Mouse (Mus musculus) neural tube, embryonic 14.5 days (tissue): Measurements from ENCODE around the gene Cyth3. TPM values are rescaled to one million over a fixed set of nuclear protein-coding genes. Genes with fewer than 3 reads are reported as not detected.

Experiments used
- ATAC-seq: fragments of 200-750 bp; cut with Nextera tagmentation; 2 replicates; pipeline ENCODE4 v1.8.0; 2017; ENCODE audit warnings: low read depth, mild to moderate bottlenecking, moderate TSS enrichment, moderate library complexity
- H3K27ac ChIP-seq: fragments of 300-500 bp; sonication (generic); 2 replicates; pipeline ENCODE4 v1.5.1; 2014; ENCODE audit warnings: low read depth, mild to moderate bottlenecking, control low read depth, low read length, moderate library complexity, mixed read lengths
- H3K27me3 ChIP-seq: fragments of 300-500 bp; sonication (generic); 2 replicates; pipeline ENCODE4 v1.6.1; 2014; ENCODE audit warnings: low read length; ENCODE audit not compliant: control insufficient read depth, insufficient read depth
- H3K36me3 ChIP-seq: fragments of 300-500 bp; sonication (generic); 2 replicates; pipeline ENCODE4 v1.6.1; 2014; ENCODE audit warnings: low read length, mixed read lengths; ENCODE audit not compliant: control insufficient read depth, insufficient read depth
- H3K4me1 ChIP-seq: fragments of 300-500 bp; sonication (generic); 2 replicates; pipeline ENCODE4 v1.6.1; 2014; ENCODE audit warnings: low read length; ENCODE audit not compliant: control insufficient read depth, insufficient read depth
- H3K4me2 ChIP-seq: fragments of 300-500 bp; sonication (generic); 2 replicates; pipeline ENCODE4 v1.6.1; 2014; ENCODE audit warnings: mild to moderate bottlenecking, low read depth, low read length, control low read depth
- H3K4me3 ChIP-seq: fragments of 300-500 bp; sonication (generic); 2 replicates; pipeline ENCODE4 v1.5.1; 2014; ENCODE audit warnings: low read depth, low read length, control low read depth, mixed read lengths
- H3K9ac ChIP-seq: fragments of 300-500 bp; sonication (generic); replicated peaks from 2 replicates; pipeline ENCODE4 v1.6.1; 2014; ENCODE audit warnings: low read depth, mild to moderate bottlenecking, control low read depth, low read length, mixed read lengths
- H3K9me3 ChIP-seq: fragments of 300-500 bp; sonication (generic); 2 replicates; pipeline ENCODE4 v1.6.1; 2016; ENCODE audit warnings: low read length; ENCODE audit not compliant: control insufficient read depth
- WGBS: fragments of 180-500 bp; shearing (Covaris S2); extraction: QIAGEN DNeasy Blood & Tissue Kit; methylation state at CpG from one replicate; pipeline ENCODE4 v1.1.7; 2014; 5-methylcytosine and 5-hydroxymethylcytosine counted together
- polyA plus RNA-seq: library from polyadenylated mRNA; unstranded; fragments of >200 nt; fragmentation: Nextera tagmentation; extraction: Ambion mirVana; gene quantifications from 2 replicates; pipeline ENCODE4 v1.2.1, GENCODE M21; 2014

Gene Cyth3
- polyA plus RNA-seq, 1 experiment from 2014 or later, result 35.3 TPM

- Histone ChIP-seq H3K9ac (no peak overlapping the region), H3K9me3 (no peaks in the 10 kb centered on the region), H3K4me3 (no peak overlapping the region), H3K36me3 (no peaks in the 10 kb centered on the region), H3K4me2 (no peak overlapping the region), H3K27me3 (no peaks in the 10 kb centered on the region), H3K27ac (no peak overlapping the region), H3K4me1 (no peaks in the 10 kb centered on the region)
- ATAC-seq, result no peak
- WGBS, result 67% methylated on average over 4 of the region's 4 CpGs
Observed at GRCm38 (mm10) chr5:143677363-143677762, 55.1 kb downstream of the Cyth3 start.

DNA sequence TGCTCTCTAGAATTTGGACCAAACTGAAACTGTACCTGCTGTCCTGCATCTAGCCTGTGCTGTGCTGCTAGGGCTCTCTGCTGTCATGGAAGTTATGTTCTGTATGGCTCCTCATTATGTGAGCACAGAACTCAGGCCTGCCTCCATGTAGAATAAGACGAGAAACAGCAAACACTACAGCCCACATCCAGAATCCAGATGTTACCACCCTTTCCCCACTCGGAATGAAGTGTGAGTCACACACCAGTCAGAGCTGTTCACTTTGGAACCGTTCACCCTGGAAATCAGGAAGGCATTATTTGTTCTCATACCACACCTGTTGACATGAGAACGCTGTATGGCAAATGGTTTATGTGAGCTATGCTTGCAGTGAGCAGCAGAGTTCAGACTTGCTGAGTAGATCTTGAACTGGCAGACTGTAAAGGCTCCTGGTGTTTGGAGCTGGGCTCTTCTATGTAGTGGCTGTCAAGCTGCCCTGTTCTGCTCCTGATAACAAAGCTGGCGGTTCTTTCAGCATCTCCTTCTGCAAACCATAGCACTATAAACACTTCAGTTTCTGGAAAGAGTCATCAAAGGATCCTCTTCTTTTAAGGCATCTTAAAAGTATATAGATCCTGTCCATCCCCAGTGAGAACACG, 56.5 kb downstream of the Cyth3 start:
- Histone ChIP-seq H3K4me2 (no peak overlapping the region), H3K36me3 (no peaks in the 10 kb centered on the region), H3K9me3 (no peaks in the 10 kb centered on the region), H3K27me3 (no peaks in the 10 kb centered on the region), H3K4me1 (no peaks in the 10 kb centered on the region), H3K27ac (no peak overlapping the region), H3K4me3 (no peak overlapping the region), H3K9ac (no peak overlapping the region)
- ATAC-seq, result no peak
- 83% methylated on average over 6 of the region's 6 CpGs for WGBS

DNA sequence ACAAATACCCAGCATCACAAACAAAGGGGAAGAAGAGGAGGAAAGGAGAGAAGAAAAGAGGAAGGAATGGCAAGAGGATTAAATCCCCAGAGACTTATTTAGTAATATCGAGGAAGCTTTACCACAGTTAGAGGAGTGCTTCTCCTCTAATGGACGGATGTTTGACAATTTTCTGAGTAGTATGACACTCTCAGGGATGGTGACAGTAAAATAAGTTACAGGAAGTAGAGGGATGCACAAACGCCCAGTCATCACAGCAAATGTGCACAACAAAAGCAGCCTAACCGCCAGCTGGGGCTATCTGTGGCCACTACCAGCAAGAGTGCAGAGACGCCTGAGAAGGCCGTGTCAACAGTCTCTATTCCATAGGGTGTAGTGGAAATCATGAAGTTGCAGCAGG, 57.4 kb downstream of the Cyth3 start:
- Histone ChIP-seq H3K4me2 (no peak overlapping the region), H3K4me1 (no peaks in the 10 kb centered on the region), H3K27me3 (no peaks in the 10 kb centered on the region), H3K9ac (no peak overlapping the region), H3K36me3 (no peaks in the 10 kb centered on the region), H3K27ac (no peak overlapping the region), H3K4me3 (no peak overlapping the region), H3K9me3 (no peaks in the 10 kb centered on the region)
- WGBS, result 73% methylated on average over 6 of the region's 6 CpGs
- no peak for ATAC-seq

DNA sequence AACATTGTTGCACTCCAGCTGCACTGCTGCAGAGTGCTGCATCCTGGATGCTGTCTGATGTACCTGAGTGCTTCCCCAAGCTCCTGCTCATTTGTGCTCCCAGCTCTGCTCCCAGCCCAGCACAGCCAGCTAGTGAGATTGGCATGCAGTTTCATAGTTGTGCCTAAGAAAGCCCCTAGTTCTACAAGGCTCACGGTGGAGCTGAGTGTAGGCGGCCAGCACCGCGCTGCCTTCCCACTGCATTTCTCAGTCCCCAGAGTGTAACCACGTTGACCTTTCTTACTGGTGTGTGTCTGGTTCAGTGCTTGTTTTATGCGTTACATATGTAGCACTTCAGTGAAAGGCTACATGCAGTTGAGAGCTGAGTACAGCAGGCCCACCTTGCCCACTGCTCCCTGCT, 61.4 kb downstream of the Cyth3 start:
- Histone ChIP-seq H3K9me3 (no peaks in the 10 kb centered on the region), H3K27me3 (no peaks in the 10 kb centered on the region), H3K36me3 (peaks cover 7% of the 10 kb centered on the region), H3K4me2 (no peak overlapping the region), H3K9ac (no peak overlapping the region), H3K4me1 (no peaks in the 10 kb centered on the region), H3K27ac (no peak overlapping the region), H3K4me3 (no peak overlapping the region)
- no peak for ATAC-seq
- 69% methylated on average over 6 of the region's 6 CpGs for WGBS

DNA sequence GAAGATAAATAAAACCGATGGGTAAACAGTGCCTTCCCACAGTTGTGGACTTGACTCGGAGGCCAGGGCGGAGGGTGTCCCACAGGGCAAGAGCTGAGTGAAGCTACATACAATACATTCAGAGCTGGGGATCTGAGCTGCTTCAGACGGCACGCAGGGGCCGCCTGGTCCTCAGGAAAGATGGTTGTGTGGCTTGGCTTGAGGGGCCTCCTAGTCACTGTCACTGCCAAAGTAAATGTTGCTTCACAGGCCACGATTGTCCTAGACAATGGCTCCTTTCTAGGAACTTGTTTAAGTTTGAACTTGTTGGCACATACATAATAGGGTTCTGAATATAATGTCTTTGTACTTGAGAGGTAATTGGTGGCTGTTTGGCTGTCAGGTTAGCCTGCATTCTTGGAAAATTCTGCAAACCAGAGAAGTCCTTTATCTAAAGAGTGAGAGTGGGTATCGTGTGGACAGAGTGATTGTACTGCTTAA, 62.7 kb downstream of the Cyth3 start:
- ATAC-seq, result no peak
- Histone ChIP-seq H3K9me3 (no peaks in the 10 kb centered on the region), H3K27me3 (no peaks in the 10 kb centered on the region), H3K36me3 (peaks cover 7% of the 10 kb centered on the region), H3K4me2 (no peak overlapping the region), H3K27ac (no peak overlapping the region), H3K4me1 (no peaks in the 10 kb centered on the region), H3K4me3 (no peak overlapping the region), H3K9ac (no peak overlapping the region)
- WGBS, result 66% methylated on average over 8 of the region's 8 CpGs

- H3K4me3 ChIP-seq, result no peak overlapping the region
- ATAC-seq, result no peak
- WGBS, result 93% methylated on average over 3 of the region's 3 CpGs
- no peak overlapping the region for H3K9ac ChIP-seq
- no peak overlapping the region for H3K4me2 ChIP-seq
- H3K27ac ChIP-seq, result no peak overlapping the region
- peaks cover 7% of the 10 kb centered on the region for H3K36me3 ChIP-seq
- no peaks in the 10 kb centered on the region for H3K9me3 ChIP-seq
- H3K4me1 ChIP-seq, result no peaks in the 10 kb centered on the region
- H3K27me3 ChIP-seq, result no peaks in the 10 kb centered on the region
Observed at GRCm38 (mm10) chr5:143686456-143686855, 64.2 kb downstream of the Cyth3 start.

- Histone ChIP-seq H3K27me3 (no peaks in the 10 kb centered on the region), H3K4me1 (no peaks in the 10 kb centered on the region), H3K4me2 (no peak overlapping the region), H3K9me3 (no peaks in the 10 kb centered on the region), H3K36me3 (peaks cover 7% of the 10 kb centered on the region), H3K4me3 (no peak overlapping the region), H3K27ac (no peak overlapping the region), H3K9ac (no peak overlapping the region)
- no peak for ATAC-seq
- 100% methylated on average over 3 of the region's 3 CpGs for WGBS
Observed at GRCm38 (mm10) chr5:143687589-143687988, 65.3 kb downstream of the Cyth3 start.

DNA sequence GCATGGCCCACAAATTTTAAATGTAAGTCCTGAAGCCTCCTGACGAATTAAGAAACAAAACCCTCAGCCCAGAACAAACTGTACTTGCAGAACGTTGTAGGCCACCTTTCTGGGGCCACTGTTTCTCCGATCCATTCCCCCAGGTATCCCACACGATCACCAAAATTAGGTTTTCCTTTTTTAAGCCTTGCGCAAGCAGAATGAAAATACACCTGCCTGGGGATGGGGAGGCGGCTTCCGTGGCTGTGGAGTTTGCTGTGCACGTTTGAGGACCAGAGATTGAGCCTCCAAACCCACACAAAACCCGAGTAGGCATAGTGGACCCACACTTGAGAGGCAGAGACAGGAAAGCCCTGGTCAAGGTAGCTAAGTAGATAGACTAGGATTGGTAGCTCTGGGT, 68.1 kb downstream of the Cyth3 start:
- no peak for ATAC-seq
- Histone ChIP-seq H3K4me3 (no peak overlapping the region), H3K9ac (no peak overlapping the region), H3K4me2 (no peak overlapping the region), H3K36me3 (peaks cover 7% of the 10 kb centered on the region), H3K4me1 (no peaks in the 10 kb centered on the region), H3K27me3 (no peaks in the 10 kb centered on the region), H3K9me3 (no peaks in the 10 kb centered on the region), H3K27ac (no peak overlapping the region)
- 90% methylated on average over 9 of the region's 9 CpGs for WGBS

GRCm38 (mm10) chr5:143690926-143691325, 68.7 kb downstream of the Cyth3 start:
- H3K4me2 ChIP-seq, result no peak overlapping the region
- peaks cover 7% of the 10 kb centered on the region for H3K36me3 ChIP-seq

More at GRCm38 (mm10) chr5:143690926-143691325, 68.7 kb downstream of the Cyth3 start:
- no peak for ATAC-seq
- H3K27me3 ChIP-seq, result no peaks in the 10 kb centered on the region
- no peak overlapping the region for H3K27ac ChIP-seq
- no peaks in the 10 kb centered on the region for H3K4me1 ChIP-seq
- H3K9ac ChIP-seq, result no peak overlapping the region
- no peaks in the 10 kb centered on the region for H3K9me3 ChIP-seq
- no peak overlapping the region for H3K4me3 ChIP-seq
- 92% methylated on average over 5 of the region's 5 CpGs for WGBS
